Mouse (Mus musculus) cerebellum, postnatal 14 days (tissue): ENCODE data around the gene Art1.

ENCODE experiments used
- DNase-seq, 2 experiments: peaks; one replicate each; pipeline ENCODE4 v3.0.0; 2021; ENCODE audit warnings: mixed read lengths in 2 of 2

The Art1 gene

DNA sequence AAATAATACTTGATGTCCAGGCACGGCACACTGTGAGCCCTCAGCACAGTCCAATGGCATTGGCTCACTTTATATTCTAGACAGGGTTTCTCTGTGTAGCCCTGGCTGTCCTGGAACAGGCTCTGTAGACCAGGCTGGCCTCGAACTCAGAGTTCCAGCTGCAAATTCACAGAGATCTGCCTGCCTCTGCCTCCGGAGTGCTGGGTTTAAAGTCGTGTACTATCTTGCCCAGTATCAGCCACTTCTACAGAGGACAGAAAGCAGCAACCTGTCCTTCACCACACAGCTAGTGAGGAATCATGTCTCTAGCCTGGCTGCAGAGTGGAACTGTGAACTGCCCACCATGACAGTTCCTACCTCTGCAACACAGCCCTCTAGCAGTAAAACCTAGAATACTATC is 8.2 kb downstream of the Art1 start:
- DNase-seq = no peak

- no peak for DNase-seq
Measured at GRCm38 (mm10) chr7:102113151-102113729, 11.7 kb downstream of the Art1 start.

DNA sequence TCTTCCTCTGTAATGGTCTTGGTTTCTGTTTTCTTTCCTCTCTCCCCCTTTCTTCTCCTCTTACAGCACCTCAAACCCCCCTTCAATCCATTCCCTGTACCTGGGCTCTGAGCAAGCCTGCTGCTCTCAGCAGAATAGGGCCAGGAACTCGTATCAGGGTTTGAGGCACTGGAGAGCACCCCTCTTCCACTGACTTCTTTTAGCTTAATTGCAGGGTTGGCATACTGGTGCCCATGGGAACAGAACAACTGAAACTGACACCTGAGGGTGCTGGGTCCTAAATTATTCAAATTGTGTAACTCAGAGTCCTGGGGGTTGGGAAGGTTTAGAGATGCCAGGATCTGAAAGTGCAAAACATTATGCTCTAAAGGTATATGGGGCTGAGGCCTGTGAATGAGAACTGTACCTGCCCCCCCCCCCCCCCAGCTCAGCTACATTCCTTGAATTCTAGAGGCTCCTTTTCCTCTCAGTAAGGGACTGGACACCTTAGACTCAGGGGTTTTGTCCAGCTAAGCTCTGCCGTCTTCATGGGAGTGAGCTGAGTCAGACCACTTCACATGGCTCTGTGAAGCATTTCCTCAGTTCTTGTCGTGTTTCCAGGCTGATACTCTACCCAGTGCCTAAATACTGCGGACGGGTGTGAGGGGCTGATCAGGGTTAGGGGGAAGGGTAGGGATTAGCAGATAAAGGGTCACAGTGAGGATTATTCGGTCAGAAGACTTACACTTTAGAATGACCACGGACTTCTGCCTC is 15.2 kb downstream of the Art1 start, which contains the start of gene Chrna10:
TSS of gene Chrna10 (minus strand) at position 250 of the 753 bp plus-strand sequence.
- DNase-seq = no peak

DNA sequence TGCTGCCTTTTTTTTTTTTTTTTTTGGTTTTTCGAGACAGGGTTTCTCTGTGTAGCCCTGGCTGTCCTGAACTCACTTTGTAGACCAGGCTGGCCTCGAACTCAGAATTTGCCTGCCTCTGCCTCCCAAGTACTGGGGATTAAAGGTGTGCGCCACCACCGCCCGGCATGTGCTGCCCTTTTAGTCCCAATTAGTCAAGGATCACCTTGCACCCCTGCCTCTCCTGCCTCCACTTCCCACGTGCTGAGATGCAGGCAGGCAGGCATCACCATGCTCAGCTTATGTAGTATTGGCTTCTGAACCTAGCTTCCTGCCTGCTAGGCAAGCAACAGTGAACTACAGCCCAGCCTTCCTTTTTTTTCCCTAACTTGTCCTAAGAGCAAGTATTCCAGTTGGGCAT is 15.8 kb downstream of the Art1 start:
- no peak for DNase-seq

GRCm38 (mm10) chr7:102120326-102120725 is 18.8 kb downstream of the Art1 start:
- DNase-seq = peak; percentile 74 to 82

DNA sequence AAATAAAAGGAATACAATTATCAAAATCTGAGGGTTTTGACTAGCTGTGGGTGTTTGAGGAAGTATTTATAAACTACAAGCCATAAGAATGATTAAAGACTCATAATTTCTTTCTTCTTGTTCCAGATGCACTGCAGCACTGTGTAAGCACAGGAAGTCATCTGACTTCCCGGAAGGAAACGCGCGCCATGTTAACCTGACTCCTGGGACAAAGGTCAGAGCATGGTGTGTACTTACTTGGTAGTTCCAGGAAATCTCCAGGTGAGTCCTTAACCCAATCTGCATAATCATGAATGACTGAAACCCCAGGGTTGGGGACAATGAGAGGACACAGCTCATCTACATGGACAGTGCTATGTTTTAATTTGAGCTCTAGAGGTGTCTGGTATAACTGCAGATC is 30.9 kb downstream of the Art1 start:
- no peak for DNase-seq

DNA sequence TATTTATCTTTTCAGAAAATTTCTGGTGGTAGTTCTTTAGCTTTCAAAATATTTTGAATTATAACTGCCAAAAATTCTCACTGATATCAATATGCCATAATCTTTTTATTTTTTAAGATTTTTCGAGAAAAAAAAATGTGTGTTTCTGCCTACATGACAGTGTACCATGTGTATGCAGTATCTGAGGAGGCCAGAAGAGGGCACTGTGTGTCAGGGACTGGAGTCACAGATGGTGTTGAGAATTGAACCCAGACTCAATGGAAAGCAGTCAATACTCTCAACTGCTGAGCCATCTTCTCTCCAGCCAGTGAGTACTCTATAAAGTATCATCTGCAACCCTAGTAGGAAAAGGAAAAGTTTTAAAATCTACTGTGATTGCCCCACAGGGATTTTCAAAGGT is 35.9 kb downstream of the Art1 start:
- DNase-seq = peak; percentile 52 to 71

DNA sequence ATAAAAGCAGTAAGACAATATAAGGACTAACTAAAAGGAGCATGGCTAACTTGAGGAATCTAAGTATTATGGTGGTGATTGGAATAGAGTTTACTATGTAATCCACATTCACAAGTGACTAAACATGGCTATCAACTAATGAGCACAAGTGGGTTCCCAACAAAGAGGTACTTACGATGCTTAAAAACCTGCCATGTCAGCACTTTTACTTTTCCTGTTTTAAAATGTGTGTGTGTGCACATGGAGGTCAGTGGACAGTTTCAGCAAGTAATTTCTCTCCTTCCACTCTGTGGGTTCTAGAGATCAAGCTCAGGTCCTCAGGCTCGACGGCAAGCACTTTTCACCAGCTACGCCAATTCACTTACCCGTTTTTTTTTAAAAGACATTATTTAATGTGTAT is 36.4 kb downstream of the Art1 start:
- DNase-seq = no peak

DNA sequence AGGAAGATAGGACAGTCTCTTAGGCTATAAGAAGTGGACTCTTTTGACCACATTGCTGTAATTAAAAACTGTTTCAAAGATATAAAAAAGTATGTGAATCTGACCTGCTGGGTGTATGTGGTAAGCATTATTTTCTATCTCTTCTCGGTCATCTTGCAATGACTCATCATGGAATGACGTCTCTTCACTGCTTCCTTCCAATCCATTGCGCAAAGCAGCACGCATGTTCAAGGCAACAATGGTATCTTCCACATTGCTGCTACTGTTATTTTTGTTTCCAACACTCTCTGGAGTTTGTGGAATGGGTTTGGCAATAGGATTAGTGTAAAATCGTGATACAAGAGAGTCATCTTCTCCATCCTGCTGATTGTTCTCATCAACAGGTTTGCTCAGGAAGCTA is 52.1 kb downstream of the Art1 start:
- DNase-seq = no peak
